Mouse (Mus musculus) ES-Bruce4 (cell line): ENCODE data around the gene Olfr66.

ENCODE experiments used
- CTCF ChIP-seq: IDR thresholded peaks from one replicate; pipeline ENCODE4 v1.8.1; 2011; ENCODE audit warnings: low read depth, low read length
- POLR2A ChIP-seq: IDR thresholded peaks from one replicate; pipeline ENCODE4 v1.8.1; 2011; ENCODE audit warnings: low read length; ENCODE audit not compliant: insufficient read depth

DNA sequence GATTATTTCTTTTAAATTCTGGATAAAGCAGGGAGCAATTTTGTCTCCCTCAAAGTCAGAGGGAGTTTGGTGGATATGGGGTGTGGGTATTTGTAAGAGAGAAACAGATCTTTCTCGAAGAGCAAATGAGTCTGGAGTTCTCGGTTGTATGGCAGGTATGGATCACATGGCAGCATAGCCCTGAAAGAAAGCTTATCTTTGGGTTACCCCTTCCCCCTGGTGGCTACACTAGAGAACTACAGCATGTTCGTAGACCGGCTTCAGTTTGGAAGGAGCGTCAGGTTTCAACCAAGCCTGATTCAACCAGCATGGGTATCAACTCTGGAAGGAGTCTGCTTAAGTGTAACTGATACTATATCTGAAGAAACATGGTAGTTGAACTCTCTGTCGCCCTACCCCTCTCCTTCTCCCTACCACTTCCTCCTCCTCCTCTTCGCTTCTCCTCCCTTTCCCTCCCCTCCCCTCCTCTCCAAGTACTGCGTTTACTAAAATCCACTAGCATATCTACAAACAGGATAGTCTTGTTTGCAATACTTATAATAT, 27.0 kb upstream of the Olfr66 start:
- TF ChIP-seq CTCF: peak; percentile 15
- no peak for TF ChIP-seq POLR2A
